Mouse (Mus musculus) embryonic fibroblast, embryonic 13.5 days (primary cell): ENCODE data around the gene Med13l. TPM values are rescaled to one million over a fixed set of nuclear protein-coding genes. Genes with fewer than 3 reads are reported as not detected.

Experiments used
- H3K27ac ChIP-seq: 2 replicates; pipeline ENCODE4 v1.5.1; 2012; ENCODE audit warnings: low read length, control low read depth, inconsistent platforms; ENCODE audit not compliant: insufficient read depth
- H3K4me1 ChIP-seq: 2 replicates; pipeline ENCODE4 v1.6.1; 2011; ENCODE audit warnings: low read length; ENCODE audit not compliant: control insufficient read depth, insufficient read depth
- H3K4me3 ChIP-seq: 2 replicates; pipeline ENCODE4 v1.5.1; 2011; ENCODE audit warnings: mild to moderate bottlenecking, control low read depth, low read length; ENCODE audit not compliant: insufficient read depth
- CTCF ChIP-seq: IDR thresholded peaks from 2 replicates; pipeline ENCODE4 v1.5.1; 2011; ENCODE audit warnings: mild to moderate bottlenecking, control low read depth, low read length, moderate library complexity, borderline replicate concordance; ENCODE audit not compliant: insufficient read depth
- POLR2A ChIP-seq: IDR thresholded peaks from 2 replicates; pipeline ENCODE4 v1.6.1; 2011; ENCODE audit warnings: low read depth, mild to moderate bottlenecking, control low read depth, low read length, moderate library complexity
- polyA plus RNA-seq: library from polyadenylated mRNA; stranded (reverse); fragments of >200 nt; gene quantifications from 2 replicates; pipeline ENCODE4 v1.2.4, GENCODE M21; 2011; ENCODE audit warnings: low read depth; ENCODE audit not compliant: missing spikeins, insufficient read length

The Med13l gene
- polyA plus RNA-seq, 1 experiment = 57.8 TPM

GRCm38 (mm10) chr5:118550493-118550892 is 10.0 kb upstream of the Med13l start:
- Histone ChIP-seq H3K4me3 (no peak overlapping the region), H3K4me1 (no peaks in the 10 kb centered on the region), H3K27ac (no peak overlapping the region)
- no peak for TF ChIP-seq CTCF
- TF ChIP-seq POLR2A = no peak

- no peaks in the 10 kb centered on the region for H3K4me1 ChIP-seq
- TF ChIP-seq CTCF (no peak), POLR2A (no peak)
- no peak overlapping the region for H3K4me3 ChIP-seq
- no peak overlapping the region for H3K27ac ChIP-seq
Measured at GRCm38 (mm10) chr5:118553290-118553689, 7.2 kb upstream of the Med13l start.

GRCm38 (mm10) chr5:118555305-118555704 is 5.2 kb upstream of the Med13l start:
- no peak for TF ChIP-seq CTCF
- TF ChIP-seq POLR2A = no peak
- Histone ChIP-seq H3K4me3 (no peak overlapping the region), H3K4me1 (no peaks in the 10 kb centered on the region), H3K27ac (no peak overlapping the region)

GRCm38 (mm10) chr5:118556387-118556937 is 4.0 kb upstream of the Med13l start:
- Histone ChIP-seq H3K4me3 (no peak overlapping the region), H3K4me1 (no peaks in the 10 kb centered on the region), H3K27ac (no peak overlapping the region)
- TF ChIP-seq CTCF (no peak), POLR2A (no peak)

GRCm38 (mm10) chr5:118558841-118559240 is 1.6 kb upstream of the Med13l start:
- H3K4me1 ChIP-seq = no peaks in the 10 kb centered on the region
- H3K27ac ChIP-seq = 0 out of 2 replicates have a peak overlapping the region, but pooled peaks have one; percentile 97
- H3K4me3 ChIP-seq = no peak overlapping the region
- peak; percentile 33 for TF ChIP-seq POLR2A
- no peak for TF ChIP-seq CTCF

GRCm38 (mm10) chr5:118559584-118560384 is 695 bp upstream of the Med13l start:
- peaks cover 2% of the 10 kb centered on the region; the same call in 1 of the 2 replicates for H3K4me1 ChIP-seq
- H3K4me3 ChIP-seq = peak overlapping the region; percentile 21
- H3K27ac ChIP-seq = peak overlapping the region; percentile 97
- TF ChIP-seq POLR2A (peak; percentile 49; the same call in 1 of the 2 replicates), CTCF (0 out of 2 replicates have a peak, but pooled peaks have one; percentile 5)

- H3K27ac ChIP-seq = peak overlapping the region; percentile 36
- TF ChIP-seq POLR2A = peak; percentile 41; the same call in 1 of the 2 replicates
- TF ChIP-seq CTCF = no peak
- H3K4me3 ChIP-seq = peak overlapping the region; percentile 73
- H3K4me1 ChIP-seq = peaks cover 4% of the 10 kb centered on the region
Measured at GRCm38 (mm10) chr5:118561086-118561987, 858 bp downstream of the Med13l start.

GRCm38 (mm10) chr5:118562206-118562605 is 1.7 kb downstream of the Med13l start:
- Histone ChIP-seq H3K27ac (no peak overlapping the region), H3K4me1 (peaks cover 4% of the 10 kb centered on the region), H3K4me3 (peak overlapping the region; percentile 73)
- TF ChIP-seq POLR2A (no peak), CTCF (no peak)

GRCm38 (mm10) chr5:118563590-118563989 is 3.1 kb downstream of the Med13l start:
- H3K4me3 ChIP-seq = no peak overlapping the region; the same call in 1 of the 2 replicates
- no peak overlapping the region for H3K27ac ChIP-seq
- TF ChIP-seq POLR2A (no peak), CTCF (no peak)
- H3K4me1 ChIP-seq = peaks cover 4% of the 10 kb centered on the region
